Mouse (Mus musculus) lung, adult 18-20 months (tissue): ENCODE measurements around the gene Plcd3.

Source experiments
- DNase-seq, 2 experiments: peaks; one replicate each; pipeline ENCODE4 v3.0.0; 2022; ENCODE audit warnings: mixed read lengths in 2 of 2

Gene Plcd3

DNA sequence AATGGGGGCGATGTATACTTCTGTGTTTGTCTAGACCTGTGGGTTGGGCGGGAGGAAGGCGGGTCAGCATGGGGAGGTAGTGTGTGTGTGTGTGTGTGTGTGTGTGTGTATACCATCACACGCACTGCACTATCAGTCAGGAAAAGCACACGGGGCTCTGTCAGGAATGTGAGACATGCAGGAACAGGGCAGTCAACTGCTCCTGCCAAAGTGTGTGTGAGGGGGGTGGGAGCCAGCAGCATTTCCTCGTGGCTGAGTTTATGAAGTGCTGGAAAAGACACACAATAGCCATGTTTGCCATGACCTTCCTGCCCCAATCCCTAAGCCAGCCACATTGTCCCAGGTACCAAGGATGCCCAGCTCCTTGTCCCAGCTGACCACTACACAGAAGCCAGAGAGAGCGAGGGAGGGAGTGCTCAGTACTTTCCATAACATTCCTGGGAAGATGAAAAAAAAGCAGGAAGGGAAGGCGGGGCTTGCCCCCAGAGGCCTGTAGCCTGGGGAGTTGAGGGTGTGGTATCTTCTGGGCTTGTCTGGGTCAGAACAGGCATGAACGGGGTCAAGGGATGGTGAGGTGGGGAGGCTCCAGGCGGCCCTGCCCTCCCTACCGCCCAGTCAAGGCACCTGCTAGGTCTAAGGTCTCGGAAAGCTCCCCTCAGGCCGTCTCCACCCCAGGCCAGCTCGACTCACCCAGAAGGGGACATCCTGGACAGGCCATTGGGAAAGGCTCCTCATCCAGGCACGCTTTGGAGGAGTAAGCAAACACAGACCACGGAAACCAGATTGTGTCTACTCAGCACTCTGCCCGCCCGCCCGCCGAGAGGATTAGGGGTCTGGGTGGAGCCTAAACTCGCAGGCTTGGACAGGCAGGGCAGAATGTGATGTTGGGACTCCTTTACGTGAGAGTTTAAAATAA is 4.2 kb downstream of the Plcd3 start:
- no peak for DNase-seq

DNA sequence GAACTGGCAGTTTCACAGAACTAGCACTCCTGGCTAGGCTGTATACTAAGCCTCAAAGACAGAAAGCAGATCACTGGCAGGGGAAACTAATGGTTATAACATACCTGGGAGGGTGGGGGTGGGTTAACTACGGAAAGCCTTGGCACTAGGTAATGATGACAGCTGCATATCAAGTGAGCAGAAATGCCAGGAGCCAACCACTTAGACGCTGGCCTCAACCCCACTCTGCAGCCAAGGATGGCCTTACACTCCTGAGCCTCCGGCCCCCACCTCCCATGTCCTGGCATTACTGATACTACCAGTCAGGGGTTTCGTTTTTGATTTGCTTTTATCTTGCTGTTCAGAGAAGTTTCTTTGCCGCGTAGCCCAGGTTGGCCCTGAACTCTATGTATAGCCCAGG is 5.7 kb downstream of the Plcd3 start:
- DNase-seq: no peak

DNA sequence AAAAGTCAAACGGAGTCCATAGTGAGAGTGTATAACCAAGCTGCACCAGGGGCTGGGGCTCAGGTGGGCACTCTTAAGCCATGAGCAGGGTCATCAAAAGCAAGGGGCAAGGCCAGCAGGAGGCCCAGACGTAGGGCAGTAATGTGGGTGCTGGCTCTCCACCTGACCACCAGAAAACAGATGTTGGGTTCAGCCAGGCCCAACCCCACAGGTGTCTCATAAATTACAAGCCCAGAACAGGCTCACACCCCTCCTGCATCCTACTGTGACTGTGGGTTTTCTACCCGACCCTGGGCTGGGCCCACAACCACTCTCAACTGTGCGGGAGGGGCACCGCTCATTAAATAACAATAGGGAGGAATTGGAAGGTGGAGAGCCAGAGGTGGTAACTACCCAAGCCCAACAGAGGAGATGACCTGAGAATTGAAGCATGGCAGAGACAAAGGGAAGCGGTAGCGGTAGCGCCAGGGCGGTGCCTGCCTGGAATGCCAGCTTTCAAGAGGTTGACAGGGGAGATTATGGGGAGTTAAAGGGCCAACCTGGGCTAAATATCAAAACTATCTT is 6.3 kb downstream of the Plcd3 start:
- no peak for DNase-seq

DNA sequence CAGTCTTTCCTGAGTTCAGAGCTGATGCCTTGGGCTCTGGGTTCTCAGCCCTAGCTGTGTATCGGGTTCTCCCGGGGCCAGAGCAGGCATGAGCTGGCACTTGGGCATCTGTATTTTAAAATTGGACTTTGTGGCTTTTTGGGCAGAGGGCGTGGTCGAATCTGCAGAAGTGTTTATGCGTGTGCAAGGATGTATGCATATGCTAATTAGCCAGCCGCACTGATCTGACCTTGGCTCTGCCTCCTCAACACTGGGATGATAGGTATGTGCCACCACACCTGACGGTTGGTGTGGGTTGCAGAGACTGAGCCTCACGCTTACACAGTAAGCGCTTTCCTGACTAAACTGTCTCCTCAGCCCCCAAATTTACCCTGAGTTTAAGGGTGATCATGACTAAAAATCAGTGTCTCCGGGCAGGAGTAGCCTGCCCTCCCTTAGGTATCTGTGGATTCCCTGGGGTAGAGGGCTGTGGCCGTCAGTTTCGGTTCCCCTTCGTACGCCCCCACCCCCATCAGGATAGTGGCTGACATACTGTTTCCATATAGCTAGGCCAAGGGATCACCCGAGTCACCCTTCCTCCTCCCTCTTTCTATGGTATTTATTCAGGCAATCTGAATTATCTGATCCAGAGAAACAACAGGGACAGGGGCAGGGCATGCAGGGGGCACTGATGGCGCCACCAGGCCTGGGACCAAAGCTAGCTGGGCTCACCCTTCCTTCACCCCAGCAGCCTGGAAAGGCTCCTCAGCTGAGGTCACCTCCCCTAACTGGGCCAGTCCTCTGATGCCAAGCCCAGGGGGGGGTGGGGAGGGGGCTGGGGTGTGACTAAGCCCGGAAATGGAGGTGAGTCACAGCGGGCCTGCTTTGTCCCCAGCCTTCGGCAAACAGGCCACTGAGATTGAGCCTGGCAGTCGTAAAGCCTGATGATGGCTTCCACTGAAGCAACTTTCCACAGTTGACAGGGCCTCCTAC is 7.3 kb downstream of the Plcd3 start:
- DNase-seq: peak in 1 of 2 experiments; percentile 46

DNA sequence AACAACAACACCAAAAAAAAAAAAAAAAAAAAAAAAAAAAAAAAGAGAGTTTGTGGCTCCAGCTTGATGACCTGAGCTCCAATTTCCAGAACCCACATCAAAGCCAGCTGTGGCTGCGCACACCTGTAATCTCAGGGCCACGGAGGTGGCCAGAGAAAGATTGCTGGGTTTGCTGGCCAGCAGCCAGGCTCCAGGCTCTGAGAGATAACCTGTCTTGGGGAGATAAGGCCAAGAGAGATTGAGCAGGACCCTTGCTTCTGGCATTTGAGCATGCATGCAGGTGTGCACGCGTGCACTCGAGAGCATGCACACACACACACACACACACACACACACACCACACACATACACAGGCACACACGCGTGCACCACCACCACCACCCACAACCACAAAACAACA is 8.2 kb downstream of the Plcd3 start:
- no peak for DNase-seq

DNA sequence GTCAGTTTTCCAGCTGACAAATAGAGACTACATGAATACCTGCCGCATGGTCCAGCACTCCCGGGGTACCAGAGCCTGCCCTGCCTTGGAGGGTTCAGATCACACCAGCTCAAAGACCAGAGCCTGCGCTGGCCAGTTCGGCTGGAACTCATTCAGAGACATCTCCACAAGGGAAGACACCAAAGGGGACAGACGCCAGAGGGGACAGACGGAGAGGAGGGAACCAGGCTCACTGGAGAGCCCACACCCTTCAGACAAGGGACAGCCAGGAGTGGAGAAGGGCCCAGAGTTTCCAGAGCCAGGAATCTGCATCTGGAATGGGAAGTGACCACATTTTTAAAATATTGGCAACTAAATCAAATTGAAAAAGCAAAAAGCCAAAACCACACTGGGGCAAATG is 19.8 kb downstream of the Plcd3 start:
- no peak for DNase-seq

DNA sequence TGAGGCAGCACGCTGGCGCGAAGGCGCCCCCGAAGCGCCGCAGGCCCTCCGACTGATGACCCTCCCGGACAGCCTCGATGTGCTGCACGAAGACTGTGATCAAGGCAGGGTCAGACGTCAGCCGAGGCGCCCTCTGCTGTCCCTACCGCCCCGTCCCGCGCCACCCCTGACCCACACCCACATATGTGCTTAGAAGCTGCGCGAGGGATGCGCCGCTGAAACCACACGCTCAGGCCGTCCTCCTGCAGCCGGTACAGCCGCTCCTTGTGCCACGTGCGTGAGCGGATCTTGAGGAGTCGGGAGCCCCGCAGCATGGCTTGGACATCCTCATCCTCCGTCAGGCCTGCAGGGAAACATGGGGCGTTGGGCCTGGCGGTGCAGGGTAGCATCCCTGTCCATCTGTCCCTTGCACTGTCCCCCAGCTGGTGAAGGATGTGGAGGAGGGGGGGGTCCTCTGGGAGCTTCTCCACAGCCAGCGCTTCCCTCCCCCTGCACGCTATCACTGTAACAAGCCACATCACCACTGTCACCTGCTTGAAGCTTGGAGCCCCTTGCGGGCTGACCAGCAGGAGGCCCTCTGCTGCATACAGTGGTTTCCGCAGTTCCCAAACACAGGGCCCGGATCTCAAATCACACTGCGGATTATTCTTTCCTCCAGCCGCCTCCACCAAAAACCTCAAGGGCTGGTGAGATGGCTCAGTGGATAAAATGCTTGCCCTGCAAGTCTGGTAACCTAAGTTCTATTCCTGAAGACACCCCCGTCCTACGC is 21.0 kb downstream of the Plcd3 start:
- no peak for DNase-seq

DNA sequence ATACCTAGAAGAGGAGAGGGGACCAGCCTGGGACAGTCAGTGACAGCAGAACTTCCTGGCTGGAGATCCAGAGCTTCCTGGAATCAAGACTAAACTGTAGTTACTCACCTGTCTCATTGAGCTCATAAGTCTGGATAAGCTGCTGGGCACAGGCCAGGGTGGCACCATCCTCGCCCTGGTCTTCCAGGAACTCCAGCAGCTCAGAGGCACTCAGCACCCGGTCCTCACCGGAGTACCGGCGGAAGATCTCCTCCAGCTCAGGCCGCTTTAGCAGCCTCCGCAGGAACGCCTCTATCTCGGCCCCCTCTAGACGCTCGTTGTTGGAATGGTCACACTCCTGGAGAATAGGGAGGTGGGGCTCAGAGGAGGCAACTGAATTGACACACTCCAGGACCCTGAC is 23.3 kb downstream of the Plcd3 start:
- DNase-seq: no peak

DNA sequence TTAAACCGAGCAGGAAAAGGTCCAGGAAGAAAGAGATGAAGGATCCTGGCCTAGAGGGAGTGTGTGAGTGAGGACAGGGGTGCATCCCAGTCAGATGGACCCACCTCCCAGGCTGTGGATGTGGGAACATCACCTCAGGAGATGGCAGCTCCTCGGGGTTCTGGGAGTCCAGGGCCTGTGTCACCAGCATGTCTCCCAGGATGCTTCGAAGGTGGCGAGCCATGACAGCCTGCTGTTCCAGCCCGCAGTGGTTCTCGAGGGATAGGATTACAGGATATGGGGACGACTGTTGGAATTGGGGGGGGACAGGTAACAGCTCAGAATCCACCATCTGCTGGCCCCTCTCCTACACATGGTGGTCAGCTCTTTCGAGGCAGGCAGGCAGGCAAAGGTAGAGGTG is 24.9 kb downstream of the Plcd3 start:
- DNase-seq: no peak

DNA sequence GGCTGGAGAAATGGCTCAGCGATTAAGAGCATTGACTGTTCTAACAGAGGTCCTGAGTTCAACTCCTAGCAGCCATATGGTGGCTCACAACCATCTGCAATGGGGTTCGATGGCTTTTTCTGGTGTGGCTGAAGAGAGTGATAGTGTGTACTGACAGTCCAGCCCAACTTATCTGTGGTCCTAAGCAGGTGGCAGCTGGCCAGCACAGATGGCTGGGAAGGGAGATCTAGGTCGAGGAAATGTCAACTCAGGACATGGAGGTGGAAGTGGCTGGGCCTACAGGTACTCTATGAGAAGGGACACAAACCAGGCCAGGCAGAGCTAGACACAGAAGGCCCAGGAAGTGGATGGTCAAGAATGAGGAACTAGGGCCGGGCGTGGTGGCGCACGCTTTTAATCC is 25.4 kb downstream of the Plcd3 start:
- no peak for DNase-seq

DNA sequence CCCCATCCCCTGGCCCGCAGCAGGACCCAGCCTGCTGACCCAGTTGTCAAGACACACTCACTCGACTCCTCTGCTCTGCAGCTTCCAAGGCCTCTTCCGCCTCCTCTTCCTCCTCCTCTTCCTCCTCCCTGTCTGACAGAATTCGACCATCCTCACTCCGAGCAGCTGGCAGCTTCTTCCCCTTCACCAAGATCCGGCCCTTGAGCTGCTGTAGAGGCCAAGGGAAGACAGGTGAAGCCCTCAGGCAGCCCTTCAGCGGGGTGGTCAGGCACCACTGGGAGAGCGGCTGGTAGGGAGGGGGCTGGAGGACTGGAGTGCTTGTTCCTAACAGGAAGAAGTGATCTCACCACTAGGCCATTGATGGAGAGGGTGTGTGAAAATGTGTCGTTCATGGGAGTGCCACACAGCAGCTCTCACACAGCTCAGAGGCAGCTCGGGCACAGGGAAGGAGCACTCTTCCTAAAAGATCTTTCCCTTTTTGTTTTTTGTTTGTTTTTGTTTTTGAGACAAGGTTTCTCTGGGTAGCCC is 26.6 kb downstream of the Plcd3 start:
- peak in 1 of 2 experiments; percentile 67 for DNase-seq

DNA sequence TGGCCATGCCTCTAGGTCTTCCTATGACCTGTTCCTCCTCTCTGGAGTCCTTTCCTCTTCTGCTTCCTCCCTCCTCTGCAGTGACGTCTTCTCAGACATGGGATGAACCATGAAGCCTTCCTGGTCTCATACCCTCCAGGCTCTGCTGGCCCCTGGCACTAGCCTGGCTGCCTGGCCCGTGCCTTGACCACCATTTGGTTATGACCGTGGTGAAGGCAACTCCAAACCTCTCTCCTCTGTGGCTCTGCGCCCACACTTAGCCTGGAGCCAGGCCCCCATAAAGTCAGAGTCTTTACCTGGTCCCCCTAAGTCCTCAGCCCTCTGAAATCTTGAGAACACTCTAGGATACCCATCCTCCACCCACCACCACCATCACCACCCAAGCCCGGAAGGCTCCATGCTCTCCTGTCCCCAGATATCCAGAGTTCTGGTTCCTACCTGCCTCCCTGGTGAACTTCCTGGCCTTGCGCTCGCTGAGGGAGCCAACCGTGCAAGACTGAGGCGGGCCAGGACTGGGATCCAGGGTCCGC is 27.3 kb downstream of the Plcd3 start:
- DNase-seq: no peak

DNA sequence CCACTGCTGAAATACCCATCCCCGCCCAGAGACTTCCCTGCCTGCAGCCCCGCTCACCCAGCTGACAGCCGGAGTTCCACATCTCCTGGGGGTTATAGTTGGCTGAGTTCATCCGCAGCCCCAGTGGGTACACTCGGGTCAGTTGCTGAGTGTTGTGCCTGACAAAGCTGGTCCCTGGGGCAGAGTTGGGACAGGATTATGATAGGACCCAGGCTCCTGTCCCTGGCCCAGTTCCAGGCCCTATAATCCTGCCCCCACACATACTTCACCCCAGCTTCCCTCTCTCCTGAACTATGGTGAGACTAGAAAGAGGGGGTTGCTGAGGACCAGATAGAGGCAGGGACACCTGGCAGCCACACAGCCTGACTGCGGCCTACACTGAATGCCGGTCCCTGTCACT is 27.8 kb downstream of the Plcd3 start:
- no peak for DNase-seq

DNA sequence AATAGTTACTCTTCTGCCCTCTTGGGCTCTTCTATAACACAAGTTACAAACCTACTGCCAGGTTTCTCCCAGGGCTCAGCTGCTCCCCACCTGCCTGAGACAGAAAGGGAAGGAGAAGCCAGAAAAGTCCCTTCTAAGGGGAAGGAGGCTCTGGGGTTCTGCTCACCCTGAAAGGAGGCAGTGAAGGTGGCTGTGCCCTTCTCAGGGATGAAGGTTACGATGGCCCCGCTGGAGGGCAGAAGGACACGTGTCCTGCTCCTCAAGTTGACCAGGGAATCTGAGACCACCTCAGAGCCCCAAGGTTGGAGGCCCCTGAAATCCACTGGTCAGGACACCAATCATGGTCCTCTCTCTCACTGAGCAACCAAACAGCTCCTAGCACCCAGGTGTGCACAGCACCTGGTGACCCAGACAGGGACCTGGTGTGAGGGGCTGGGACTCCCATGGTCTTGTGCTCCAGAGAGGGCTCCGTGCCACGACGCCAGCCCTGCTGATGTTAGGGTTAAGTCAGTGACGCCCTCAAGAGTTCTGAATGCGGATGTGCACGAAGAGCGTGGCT is 31.1 kb downstream of the Plcd3 start:
- no peak for DNase-seq

DNA sequence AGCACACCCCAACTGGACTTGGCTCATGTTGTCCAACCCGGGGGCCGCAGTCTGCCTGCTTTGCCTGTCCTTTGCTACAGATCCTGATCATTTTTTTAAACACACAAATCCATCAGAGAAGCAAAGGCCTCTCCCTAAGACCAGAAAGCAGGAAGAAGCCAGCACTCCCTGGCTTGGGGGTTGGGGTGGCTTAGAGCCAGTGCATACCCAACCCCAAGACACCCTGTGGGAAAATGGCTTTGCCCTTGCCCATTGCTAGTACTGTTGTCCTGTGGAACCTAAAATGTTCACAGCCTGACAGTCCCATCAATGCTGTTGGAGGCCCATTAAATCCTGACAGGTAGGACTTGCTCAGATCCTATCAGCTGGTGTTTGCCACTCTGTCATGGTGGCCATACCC is 31.7 kb downstream of the Plcd3 start:
- no peak for DNase-seq

DNA sequence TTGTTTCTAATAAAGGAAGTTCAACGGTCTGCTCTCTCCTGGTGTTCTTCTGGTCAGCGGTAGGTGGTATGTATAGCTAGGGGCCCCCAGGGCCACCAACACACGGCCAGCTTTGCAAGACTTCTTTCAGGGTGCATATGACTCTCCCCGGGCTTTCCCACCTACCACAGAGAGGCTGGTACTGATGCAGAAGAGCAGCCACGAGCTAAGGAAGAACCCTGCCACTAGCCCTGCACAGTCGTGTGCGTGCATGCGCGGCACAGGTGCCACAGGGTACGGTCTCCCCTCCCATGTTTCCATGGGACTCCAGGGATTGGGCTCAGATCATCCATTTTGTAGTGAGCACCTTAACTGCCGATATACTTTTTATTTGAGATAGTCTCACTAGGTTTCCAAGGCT is 32.6 kb downstream of the Plcd3 start:
- DNase-seq: no peak

DNA sequence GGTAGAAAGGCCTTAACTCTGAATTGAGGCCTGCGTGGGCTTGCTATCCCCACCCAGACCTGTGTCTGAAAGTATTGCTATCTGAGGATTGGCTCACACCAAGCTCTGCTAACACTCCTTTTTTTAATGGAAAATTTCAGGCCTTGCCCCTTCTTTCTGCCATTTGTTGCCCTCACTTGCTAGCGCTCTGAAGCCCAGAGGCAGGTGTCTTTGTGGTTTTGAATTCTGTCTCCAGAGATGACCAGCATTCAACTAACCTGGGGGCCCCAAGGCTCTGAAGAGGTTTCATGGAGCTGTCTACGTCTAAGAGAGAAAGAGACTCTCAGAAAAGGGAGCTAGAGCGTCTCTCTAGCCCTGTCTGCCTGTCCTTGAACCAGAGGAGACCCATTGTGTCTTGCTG is 33.2 kb downstream of the Plcd3 start:
- no peak for DNase-seq

DNA sequence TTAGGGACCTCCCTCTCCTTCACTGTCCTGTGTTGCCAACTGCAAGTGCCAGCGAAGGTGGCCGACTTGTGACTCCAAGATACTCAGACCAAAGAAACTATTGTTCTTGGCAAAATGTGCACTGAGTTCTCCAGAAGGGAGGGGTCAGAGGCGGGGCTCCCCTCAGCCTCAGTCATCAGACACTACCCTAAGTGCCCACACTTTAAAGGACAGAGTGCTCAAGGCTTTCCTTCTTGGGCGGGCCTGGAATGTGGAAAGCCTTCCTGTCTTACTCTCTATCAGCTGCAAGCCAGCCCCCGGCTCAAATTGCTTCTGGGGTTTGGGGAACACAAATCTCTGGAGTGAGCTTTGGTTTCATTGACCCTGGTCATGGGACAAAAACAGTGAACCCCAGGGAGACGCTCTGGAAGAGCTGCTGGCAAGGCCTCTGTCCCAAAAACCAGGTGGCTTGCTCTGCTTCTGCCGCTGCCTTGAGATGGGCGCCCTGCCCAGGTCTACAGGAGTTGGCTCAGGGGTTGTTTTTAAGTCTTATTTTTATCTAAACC is 33.9 kb downstream of the Plcd3 start:
- peak; percentile 81 to 85 for DNase-seq

DNA sequence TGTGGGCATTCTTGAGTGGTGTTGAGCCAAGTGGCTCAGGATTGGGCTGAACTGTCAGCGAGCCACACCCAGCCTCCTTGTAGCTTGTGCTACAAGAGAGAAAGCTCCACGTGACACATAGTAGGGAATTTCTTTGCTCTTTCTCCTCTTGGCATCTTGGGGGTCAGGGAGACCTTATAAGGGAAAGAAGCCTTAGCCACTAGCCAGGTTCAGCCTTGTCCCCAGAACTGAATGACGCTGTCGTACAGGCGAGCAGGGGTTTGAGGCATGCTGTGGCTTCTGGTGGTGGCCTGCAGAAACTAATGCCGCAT is 34.5 kb downstream of the Plcd3 start:
- DNase-seq: peak in 1 of 2 experiments; percentile 35

DNA sequence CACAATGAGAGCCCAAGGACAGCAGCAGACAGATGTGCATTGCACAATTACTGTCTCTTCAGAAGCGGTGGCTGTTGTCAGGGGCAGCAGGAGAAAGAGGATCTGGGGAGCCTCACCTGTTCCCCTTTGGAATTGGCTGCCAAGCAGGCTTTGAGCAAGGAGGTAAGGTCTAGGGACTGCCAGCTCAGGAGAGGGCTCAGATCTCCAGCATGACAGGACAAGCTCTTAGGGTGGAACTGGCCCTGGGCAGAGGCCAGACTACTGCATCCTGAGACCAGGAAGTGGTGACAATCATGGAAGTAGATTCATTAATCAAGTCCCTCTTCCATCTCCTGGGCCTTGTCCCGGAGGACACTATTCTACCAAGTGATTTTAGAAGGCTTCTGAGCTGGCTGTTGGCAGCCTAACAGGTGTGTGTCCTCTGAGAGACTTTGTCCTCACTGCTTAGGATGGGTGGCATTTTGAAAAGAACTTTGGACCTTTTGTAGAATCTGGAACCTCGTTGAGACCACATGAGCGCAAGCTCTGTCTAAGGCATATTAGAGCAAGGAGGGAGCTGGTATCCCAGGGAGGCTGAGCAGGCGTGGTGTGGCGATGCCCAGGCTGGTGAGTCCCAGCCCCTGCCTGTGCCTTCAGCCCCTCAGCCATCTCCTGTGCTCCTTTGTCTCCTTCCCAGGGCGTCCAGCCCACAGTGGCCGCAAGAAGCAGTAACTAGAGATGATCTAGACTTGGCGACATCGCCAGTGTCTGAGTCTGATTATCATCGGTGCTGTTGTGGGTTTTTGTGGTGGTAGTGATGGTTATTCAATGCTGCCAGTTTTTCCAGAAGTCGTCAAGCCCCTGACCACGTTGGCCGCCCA is 35.0 kb downstream of the Plcd3 start:
- no peak for DNase-seq
